Mouse (Mus musculus): ENCODE measurements at regions not wholly inside any gene's neighbourhood (a gene's known extent, or its start where the extent isn't known, plus 50 kb on each side); places are given as distances from the start of the nearest gene placed in this dataset.

GRCm38 (mm10) chr13:37705482-37705881, 72.7 kb upstream of the Rreb1 start:
- Histone ChIP-seq H3K9ac (ENCODE audit: low read length) (no peak overlapping the region), H3K4me2 (replicated peaks; ENCODE audit: low read depth) (no peak overlapping the region), H3K36me3 (ENCODE audit: control insufficient read depth, insufficient read depth, low read length) (no peaks in the 10 kb centered on the region), H3K27me3 (ENCODE audit: control insufficient read depth, insufficient read depth, low read length) (no peaks in the 10 kb centered on the region), H3K4me1 (replicated peaks; ENCODE audit: control insufficient read depth, insufficient read depth) (no peaks in the 10 kb centered on the region), H3K27ac (replicated peaks) (no peak overlapping the region), H3K4me3 (ENCODE audit: low read depth, low read length) (no peak overlapping the region), H3K9me3 (ENCODE audit: control insufficient read depth, low read length) (no peaks in the 10 kb centered on the region)
- no peak for ATAC-seq (ENCODE audit: low FRiP score, low TSS enrichment)
- 84% methylated on average over 2 of the region's 2 CpGs for WGBS
- TF ChIP-seq EP300 (optimal IDR thresholded peaks at IDR 0.05), result no peak
- TF ChIP-seq CTCF (IDR thresholded peaks at IDR 0.05; ENCODE audit: low read depth), result no peak
- DNase-seq (ENCODE audit: low spot score), result no peak

GRCm38 (mm10) chr13:37710913-37711312, 67.3 kb upstream of the Rreb1 start:
- no peak for ATAC-seq (ENCODE audit: low FRiP score, low TSS enrichment)
- no peaks in the 10 kb centered on the region for H3K9me3 ChIP-seq (ENCODE audit: control insufficient read depth, low read length)
- WGBS, result 50% methylated on average over 5 of the region's 5 CpGs

GRCm38 (mm10) chr13:37712908-37713496, 65.2 kb upstream of the Rreb1 start:
- no peaks in the 10 kb centered on the region for H3K9me3 ChIP-seq (ENCODE audit: control insufficient read depth, low read length)
- no peak overlapping the region for H3K4me2 ChIP-seq (replicated peaks; ENCODE audit: low read depth)
- WGBS, result 59% methylated on average over 4 of the region's 4 CpGs
- no peaks in the 10 kb centered on the region for H3K4me1 ChIP-seq (replicated peaks; ENCODE audit: control insufficient read depth, insufficient read depth)
- TF ChIP-seq CTCF (IDR thresholded peaks at IDR 0.05; ENCODE audit: low read depth) (no peak), EP300 (optimal IDR thresholded peaks at IDR 0.05) (no peak)
- no peaks in the 10 kb centered on the region for H3K36me3 ChIP-seq (ENCODE audit: control insufficient read depth, insufficient read depth, low read length)
- no peak overlapping the region for H3K4me3 ChIP-seq (ENCODE audit: low read depth, low read length)
- H3K27ac ChIP-seq (replicated peaks), result no peak overlapping the region
- ATAC-seq (ENCODE audit: low FRiP score, low TSS enrichment), result no peak
- no peak overlapping the region for H3K9ac ChIP-seq (ENCODE audit: low read length)
- no peaks in the 10 kb centered on the region for H3K27me3 ChIP-seq (ENCODE audit: control insufficient read depth, insufficient read depth, low read length)
- DNase-seq (ENCODE audit: low spot score), result no peak

More at GRCm38 (mm10) chr13:37710913-37711312, 67.3 kb upstream of the Rreb1 start:
- no peak for DNase-seq (ENCODE audit: low spot score)
- no peak for TF ChIP-seq CTCF (IDR thresholded peaks at IDR 0.05; ENCODE audit: low read depth)
- TF ChIP-seq EP300 (optimal IDR thresholded peaks at IDR 0.05), result no peak
- no peak overlapping the region for H3K9ac ChIP-seq (ENCODE audit: low read length)
- no peak overlapping the region for H3K4me2 ChIP-seq (replicated peaks; ENCODE audit: low read depth)
- no peaks in the 10 kb centered on the region for H3K36me3 ChIP-seq (ENCODE audit: control insufficient read depth, insufficient read depth, low read length)
- no peak overlapping the region for H3K27ac ChIP-seq (replicated peaks)
- H3K4me1 ChIP-seq (replicated peaks; ENCODE audit: control insufficient read depth, insufficient read depth), result no peaks in the 10 kb centered on the region
- no peak overlapping the region for H3K4me3 ChIP-seq (ENCODE audit: low read depth, low read length)
- H3K27me3 ChIP-seq (ENCODE audit: control insufficient read depth, insufficient read depth, low read length), result no peaks in the 10 kb centered on the region

- no peak for TF ChIP-seq CTCF (IDR thresholded peaks at IDR 0.05; ENCODE audit: low read depth)
- TF ChIP-seq EP300 (optimal IDR thresholded peaks at IDR 0.05), result no peak
- no peaks in the 10 kb centered on the region for H3K9me3 ChIP-seq (ENCODE audit: control insufficient read depth, low read length)
- DNase-seq (ENCODE audit: low spot score) (peak; percentile 80), ATAC-seq (ENCODE audit: low FRiP score, low TSS enrichment) (peak; percentile 92)
- WGBS, result 36% methylated on average over 9 of the region's 9 CpGs
- H3K9ac ChIP-seq (ENCODE audit: low read length), result no peak overlapping the region; the same call in 1 of the 2 replicates
- no peaks in the 10 kb centered on the region for H3K27me3 ChIP-seq (ENCODE audit: control insufficient read depth, insufficient read depth, low read length)
- H3K4me3 ChIP-seq (ENCODE audit: low read depth, low read length), result no peak overlapping the region
- H3K4me1 ChIP-seq (replicated peaks; ENCODE audit: control insufficient read depth, insufficient read depth), result no peaks in the 10 kb centered on the region
- H3K27ac ChIP-seq (replicated peaks), result peak overlapping the region; percentile 77
- no peak overlapping the region for H3K4me2 ChIP-seq (replicated peaks; ENCODE audit: low read depth)
- H3K36me3 ChIP-seq (ENCODE audit: control insufficient read depth, insufficient read depth, low read length), result no peaks in the 10 kb centered on the region
Observed at GRCm38 (mm10) chr13:37715058-37715712, 63.0 kb upstream of the Rreb1 start.

GRCm38 (mm10) chr13:37715770-37716693, 62.2 kb upstream of the Rreb1 start:
- H3K36me3 ChIP-seq (ENCODE audit: control insufficient read depth, insufficient read depth, low read length), result no peaks in the 10 kb centered on the region
- no peaks in the 10 kb centered on the region for H3K4me1 ChIP-seq (replicated peaks; ENCODE audit: control insufficient read depth, insufficient read depth)
- 56% methylated on average over 15 of the region's 15 CpGs for WGBS
- H3K4me3 ChIP-seq (ENCODE audit: low read depth, low read length), result no peak overlapping the region
- H3K27me3 ChIP-seq (ENCODE audit: control insufficient read depth, insufficient read depth, low read length), result no peaks in the 10 kb centered on the region
- ATAC-seq (ENCODE audit: low FRiP score, low TSS enrichment), result peak; percentile 64
- DNase-seq (ENCODE audit: low spot score), result peak; percentile 40
- H3K9ac ChIP-seq (ENCODE audit: low read length), result no peak overlapping the region
- no peak overlapping the region for H3K4me2 ChIP-seq (replicated peaks; ENCODE audit: low read depth)
- no peaks in the 10 kb centered on the region for H3K9me3 ChIP-seq (ENCODE audit: control insufficient read depth, low read length)
- peak overlapping the region; percentile 77 for H3K27ac ChIP-seq (replicated peaks)
- no peak for TF ChIP-seq EP300 (optimal IDR thresholded peaks at IDR 0.05)
- TF ChIP-seq CTCF (IDR thresholded peaks at IDR 0.05; ENCODE audit: low read depth), result no peak

All from stomach, postnatal 0 days (tissue).